Mouse (Mus musculus) liver, adult 2 months (tissue): Measurements from ENCODE around the gene Crip2. TPM values are rescaled to one million over a fixed set of nuclear protein-coding genes. Genes with fewer than 3 reads are reported as not detected.

Experiments used
- DNase-seq: peaks from one replicate; pipeline ENCODE4 v3.0.0-alpha.2; 2011; ENCODE audit warnings: low read depth, low spot score; ENCODE audit errors: extremely low read depth
- H3K27ac ChIP-seq: fragments of 200-500 bp; replicated peaks from 2 replicates; pipeline ENCODE4 v1.5.1; 2012; ENCODE audit warnings: low read depth, mild to moderate bottlenecking, control low read depth, inconsistent platforms, low read length; ENCODE audit not compliant: insufficient read depth
- H3K27me3 ChIP-seq: fragments of 200-500 bp; 2 replicates; pipeline ENCODE4 v1.6.1; 2012; ENCODE audit warnings: mild to moderate bottlenecking, moderate library complexity, low read length, inconsistent platforms; ENCODE audit not compliant: control insufficient read depth, insufficient read depth
- H3K36me3 ChIP-seq: fragments of 200-500 bp; 2 replicates; pipeline ENCODE4 v1.6.1; 2012; ENCODE audit warnings: low read length, inconsistent platforms; ENCODE audit not compliant: control insufficient read depth, insufficient read depth
- H3K4me1 ChIP-seq: fragments of 200-500 bp; 2 replicates; pipeline ENCODE4 v1.6.1; 2011; ENCODE audit warnings: low read length; ENCODE audit not compliant: control insufficient read depth, insufficient read depth
- H3K4me3 ChIP-seq: fragments of 200-500 bp; 2 replicates; pipeline ENCODE4 v1.5.1; 2011; ENCODE audit warnings: low read depth, mild to moderate bottlenecking, control low read depth, low read length, moderate library complexity; ENCODE audit not compliant: insufficient read depth
- H3K79me2 ChIP-seq: fragments of 200-500 bp; 2 replicates; pipeline ENCODE4 v1.6.1; 2012; ENCODE audit warnings: inconsistent platforms, mild to moderate bottlenecking, low read length, moderate library complexity; ENCODE audit not compliant: control insufficient read depth, insufficient read depth
- H3K9ac ChIP-seq: fragments of 200-500 bp; 2 replicates; pipeline ENCODE4 v1.6.1; 2012; ENCODE audit warnings: low read depth, mild to moderate bottlenecking, control low read depth, inconsistent platforms, low read length
- CTCF ChIP-seq: fragments of 200-500 bp; IDR thresholded peaks from 2 replicates; pipeline ENCODE4 v1.5.1; 2011; ENCODE audit warnings: low read depth, low read length, control low read depth
- POLR2A ChIP-seq: fragments of 200-500 bp; IDR thresholded peaks from 2 replicates; pipeline ENCODE4 v1.6.1; 2011; ENCODE audit warnings: low read length, control low read depth; ENCODE audit not compliant: insufficient read depth; ENCODE audit errors: extremely low read depth
- WGBS: fragments of 180-500 bp; shearing (Covaris S2); methylation state at CpG from one replicate; pipeline ENCODE4 v1.1.7; 2018; 5-methylcytosine and 5-hydroxymethylcytosine counted together
- polyA plus RNA-seq: library from polyadenylated mRNA; depleted of rRNA; stranded (reverse); fragments of >200 nt; gene quantifications from 2 replicates; pipeline ENCODE4 v1.2.3, GENCODE M21; 2012
- total RNA-seq: library from RNA; depleted of rRNA; stranded (reverse); fragments of >200 nt; gene quantifications from 2 replicates; pipeline ENCODE4 v1.2.3, GENCODE M21; 2014

Crip2 gene
- total and polyA plus RNA-seq, 2 experiments = 24.3 to 245 TPM

- DNase-seq = peak; percentile 97
- Histone ChIP-seq H3K79me2 (no peaks in the 10 kb centered on the region), H3K27me3 (no peaks in the 10 kb centered on the region), H3K9ac (peak within 1 kb of the TSS; percentile 55), H3K27ac (peak within 1 kb of the TSS; percentile 16), H3K4me3 (peak within 1 kb of the TSS; percentile 64), H3K36me3 (no peaks in the 10 kb centered on the region), H3K4me1 (peaks cover 5% of the 10 kb centered on the region)
- TF ChIP-seq CTCF (peak; percentile 93), POLR2A (no peak)
- under 1% methylated on average over 46 of the region's 46 CpGs for WGBS
Observed at GRCm38 (mm10) chr12:113155887-113156539, 16.0 kb downstream of the Crip2 start, which contains the start of gene Tedc1. TSS of gene Tedc1 (plus strand) at chr12:113156421.

- no peak overlapping the region for H3K27ac ChIP-seq
- no peak for DNase-seq
- TF ChIP-seq CTCF = no peak
- no peak for TF ChIP-seq POLR2A
- no peaks in the 10 kb centered on the region for H3K79me2 ChIP-seq
- H3K4me1 ChIP-seq = peaks cover under 1% of the 10 kb centered on the region; the same call in 1 of the 2 replicates
- peak overlapping the region; percentile 64 for H3K4me3 ChIP-seq
- H3K27me3 ChIP-seq = no peaks in the 10 kb centered on the region
- H3K9ac ChIP-seq = peak overlapping the region; percentile 55
- WGBS = 5% methylated on average over 23 of the region's 23 CpGs
- H3K36me3 ChIP-seq = no peaks in the 10 kb centered on the region
Observed at GRCm38 (mm10) chr12:113156540-113156929, 16.5 kb downstream of the Crip2 start.

GRCm38 (mm10) chr12:113157002-113157401 lies 17.0 kb downstream of the Crip2 start:
- Histone ChIP-seq H3K4me3 (no peak overlapping the region), H3K27ac (no peak overlapping the region), H3K27me3 (no peaks in the 10 kb centered on the region), H3K4me1 (no peaks in the 10 kb centered on the region; the same call in 1 of the 2 replicates), H3K9ac (no peak overlapping the region), H3K79me2 (no peaks in the 10 kb centered on the region), H3K36me3 (no peaks in the 10 kb centered on the region)
- DNase-seq = no peak
- 58% methylated on average over 8 of the region's 8 CpGs for WGBS
- TF ChIP-seq POLR2A = no peak
- TF ChIP-seq CTCF = no peak

GRCm38 (mm10) chr12:113157521-113157920 lies 17.5 kb downstream of the Crip2 start:
- Histone ChIP-seq H3K36me3 (no peaks in the 10 kb centered on the region), H3K9ac (no peak overlapping the region), H3K27me3 (no peaks in the 10 kb centered on the region), H3K79me2 (no peaks in the 10 kb centered on the region), H3K27ac (no peak overlapping the region), H3K4me1 (no peaks in the 10 kb centered on the region), H3K4me3 (no peak overlapping the region)
- TF ChIP-seq POLR2A (no peak), CTCF (no peak)
- DNase-seq = no peak
- WGBS = 88% methylated on average over 8 of the region's 8 CpGs

- no peaks in the 10 kb centered on the region for H3K4me1 ChIP-seq
- no peaks in the 10 kb centered on the region for H3K36me3 ChIP-seq
- TF ChIP-seq POLR2A = no peak
- TF ChIP-seq CTCF = no peak
- no peak overlapping the region for H3K9ac ChIP-seq
- no peak for DNase-seq
- WGBS = 92% methylated on average over 8 of the region's 8 CpGs
- no peaks in the 10 kb centered on the region for H3K79me2 ChIP-seq
- H3K27me3 ChIP-seq = no peaks in the 10 kb centered on the region
- H3K27ac ChIP-seq = no peak overlapping the region
- H3K4me3 ChIP-seq = no peak overlapping the region
Observed at GRCm38 (mm10) chr12:113157971-113158370, 17.9 kb downstream of the Crip2 start.

- Histone ChIP-seq H3K27ac (no peak overlapping the region), H3K79me2 (no peaks in the 10 kb centered on the region), H3K36me3 (no peaks in the 10 kb centered on the region), H3K27me3 (no peaks in the 10 kb centered on the region), H3K9ac (no peak overlapping the region), H3K4me1 (no peaks in the 10 kb centered on the region), H3K4me3 (no peak overlapping the region)
- no peak for DNase-seq
- WGBS = 93% methylated on average over 11 of the region's 11 CpGs
- TF ChIP-seq POLR2A = no peak
- TF ChIP-seq CTCF = no peak
Observed at GRCm38 (mm10) chr12:113163561-113164006, 23.5 kb downstream of the Crip2 start.
